Mouse (Mus musculus) cortical plate, adult 2 months (tissue): ENCODE data around the gene Sgsm1.

Experiments used
- CTCF ChIP-seq: fragments of 200-500 bp; IDR thresholded peaks from 2 replicates; pipeline ENCODE4 v1.5.1; 2011; ENCODE audit warnings: mild to moderate bottlenecking, control low read depth, low read length; ENCODE audit not compliant: insufficient read depth; ENCODE audit errors: extremely low read depth
- POLR2A ChIP-seq: fragments of 200-500 bp; IDR thresholded peaks from 2 replicates; pipeline ENCODE4 v1.6.1; 2011; ENCODE audit warnings: mild to moderate bottlenecking, low read length, control low read depth; ENCODE audit not compliant: insufficient read depth; ENCODE audit errors: extremely low read depth

DNA sequence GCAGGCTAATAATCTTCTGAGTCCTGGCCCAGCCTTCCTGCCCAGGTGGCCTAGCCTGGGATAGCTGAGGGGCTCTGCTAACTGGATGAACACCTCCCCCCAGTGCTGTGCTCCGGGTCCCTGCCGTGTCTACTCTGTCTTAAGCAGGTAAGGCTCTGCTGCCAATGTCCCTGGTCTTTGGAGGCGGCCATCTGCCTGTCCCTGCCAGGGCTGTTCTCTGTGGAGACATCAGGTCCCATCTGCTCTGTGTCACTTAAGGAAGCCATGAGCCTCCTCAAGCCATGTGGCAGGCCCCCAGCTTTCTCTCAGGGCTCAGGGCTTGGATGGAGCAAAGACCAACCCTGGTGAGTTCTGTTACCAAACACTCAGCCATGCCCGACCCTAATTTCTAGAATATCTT, 19.5 kb downstream of the Sgsm1 start:
- TF ChIP-seq POLR2A (no peak), CTCF (no peak)
